ENCODE assay signal across 16 mouse cellular contexts in genomic region chr5:97002336-97002735, GRCm38 (mm10). TPM values are rescaled to one million over a fixed set of nuclear protein-coding genes. Genes with fewer than 3 reads are reported as not detected.
DNase-seq lines count a peak whose midpoint lies in the region; ATAC-seq lines count a peak whose summit lies in the region.
"Had no signal": no experiment of that assay in that cellular context is flagged by ENCODE, and none has a peak within 500 bp of the region (broad histone marks: within the 10 kb centered on the region; RNA-seq: fewer than 3 reads in every experiment).

No protein-coding gene starts in this region.

- WGBS in liver, embryonic 16.5 days (ENCODE audit: insufficient replicate concordance), result 51% methylated on average over 5 of the region's 5 CpGs

- H3K27ac ChIP-seq in liver, embryonic 16.5 days (ENCODE audit: low read length), result peak overlapping the region; percentile 32; the same call in 1 of the 2 replicates
- H3K27ac ChIP-seq: embryonic facial prominence, embryonic 13.5 days; forebrain, embryonic 12.5 days; hindbrain, embryonic 10.5 days; neural tube, embryonic 12.5 days had no signal

- H3K9ac ChIP-seq in liver, embryonic 16.5 days (ENCODE audit: low read depth, low read length), result peak overlapping the region; percentile 44; the same call in 1 of the 2 replicates
- H3K9ac ChIP-seq: embryonic facial prominence, embryonic 13.5 days; forebrain, embryonic 12.5 days; neural tube, embryonic 12.5 days had no signal

- no peaks in the 10 kb centered on the region for H3K9me3 ChIP-seq in liver, embryonic 16.5 days (replicated peaks; ENCODE audit: control insufficient read depth, low read length)
- H3K9me3 ChIP-seq: embryonic facial prominence, embryonic 13.5 days; forebrain, embryonic 12.5 days; hindbrain, embryonic 10.5 days; neural tube, embryonic 12.5 days had no signal

- peaks cover 65% of the 10 kb centered on the region for H3K4me1 ChIP-seq in liver, embryonic 16.5 days (ENCODE audit: control insufficient read depth, low read depth, low read length)
- H3K4me1 ChIP-seq: neural tube, embryonic 12.5 days had no signal

- H3K4me3 ChIP-seq in liver, embryonic 16.5 days (ENCODE audit: low read depth, low read length), result peak overlapping the region; percentile 36
- H3K4me3 ChIP-seq: embryonic facial prominence, embryonic 13.5 days; forebrain, embryonic 12.5 days; hindbrain, embryonic 10.5 days; neural tube, embryonic 12.5 days had no signal

- peak overlapping the region; percentile 63 for H3K4me2 ChIP-seq in liver, embryonic 16.5 days (ENCODE audit: low read depth, low read length)
- H3K4me2 ChIP-seq: embryonic facial prominence, embryonic 13.5 days; forebrain, embryonic 12.5 days; neural tube, embryonic 12.5 days had no signal

- DNase-seq in heart, adult 11 months, result peak; percentile 87
- DNase-seq in heart, postnatal 25 days (ENCODE audit: low spot score), result no peak
- peak; percentile 35 to 37 for DNase-seq in kidney, postnatal 36 days
- DNase-seq in kidney, postnatal 14 days, result no peak
- DNase-seq in right cerebral cortex, postnatal 25 days, result no peak
- DNase-seq in adrenal gland, postnatal 36 days, result no peak
- DNase-seq: B cell, adult 2 months; cerebellum, adult 18-20 months; lung, postnatal 4 days; thymus, adult 18-20 months had no signal

- intact Hi-C loops in heart, postnatal 25 days (cut with DNase I), result loop anchor here (5.0 kb wide), 1 partner anchor 45 kb away; no protein-coding TSS in a partner anchor

- no peaks in the 10 kb centered on the region for H3K27me3 ChIP-seq in liver, embryonic 16.5 days (ENCODE audit: control insufficient read depth, insufficient read depth, low read depth, low read length)
- H3K27me3 ChIP-seq: embryonic facial prominence, embryonic 13.5 days; forebrain, embryonic 12.5 days; neural tube, embryonic 12.5 days had no signal

- ATAC-seq in common myeloid progenitor, adult 5-6 weeks (replicated peaks; ENCODE audit: low read depth, poor library complexity, severe bottlenecking), result peak; percentile 29; the same call in 1 of the 2 replicates
- no peak for ATAC-seq in liver, embryonic 16.5 days (ENCODE audit: low read depth)

- H3K36me3 ChIP-seq in liver, embryonic 16.5 days (ENCODE audit: control insufficient read depth, insufficient read depth), result peaks cover 8% of the 10 kb centered on the region
- H3K36me3 ChIP-seq: embryonic facial prominence, embryonic 13.5 days; forebrain, embryonic 12.5 days; hindbrain, embryonic 10.5 days; neural tube, embryonic 12.5 days had no signal

RNA-seq across cellular contexts. Expression of gene Bmp2k, which starts 4.8 kb away (rescaled TPM):
- total RNA-seq in heart, postnatal 25 days (2021), result 10 to 100 TPM in 1 of 2 experiments, 1 to 10 TPM in 1; 8.4 to 10.4 TPM
- total RNA-seq in common myeloid progenitor, adult 5-6 weeks (2017), result 24.6 and 29.1 TPM in 2 replicates
- polyA plus RNA-seq in liver, embryonic 16.5 days (2015; fragmentation: Nextera tagmentation; extraction: Ambion mirVana), result 25.9 and 26.5 TPM in 2 replicates
- 10 to 100 TPM; 31.1 to 51.6 TPM for total RNA-seq in adrenal gland, postnatal 36 days (2021)

Comparison
In these comparisons a context has a peak if more than half of its experiments do, and no peak if none do; other contexts are left out.
1. DNase-seq: peak in heart, adult 11 months (single experiment) and kidney, postnatal 36 days (2 of 2); none in heart, postnatal 25 days (single experiment), kidney, postnatal 14 days (single experiment), right cerebral cortex, postnatal 25 days (single experiment) and adrenal gland, postnatal 36 days (0 of 2).